Mouse (Mus musculus): ENCODE measurements at regions not wholly inside any gene's neighbourhood (a gene's known extent, or its start where the extent isn't known, plus 50 kb on each side); places are given as distances from the start of the nearest gene placed in this dataset.

DNA sequence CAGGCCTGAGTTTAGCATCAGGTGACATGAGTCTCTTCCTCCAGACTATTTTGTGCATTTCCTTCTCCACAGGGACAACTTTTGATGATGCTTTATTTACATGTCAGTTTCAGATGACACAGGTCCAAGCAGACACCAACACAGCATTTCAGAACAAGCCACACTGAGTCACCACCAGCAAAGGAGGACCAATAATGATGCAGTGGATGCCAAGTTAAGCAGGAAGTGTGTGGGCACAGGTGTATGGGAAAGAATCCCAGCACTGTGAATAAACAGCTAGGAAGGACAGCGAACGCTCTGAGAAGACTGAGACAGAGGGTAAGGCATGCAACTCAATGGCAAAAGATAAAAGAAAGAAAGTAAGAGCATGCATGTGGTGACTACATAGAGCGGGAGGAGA lies 200.7 kb upstream of the Zbtb20 start:
- Histone ChIP-seq H3K9me3 (no peaks in the 10 kb centered on the region), H3K36me3 (replicated peaks) (no peaks in the 10 kb centered on the region), H3K4me1 (no peaks in the 10 kb centered on the region), H3K4me3 (no peak overlapping the region), H3K4me2 (no peak overlapping the region), H3K9ac (no peak overlapping the region), H3K27ac (no peak overlapping the region), H3K27me3 (replicated peaks) (no peaks in the 10 kb centered on the region)
- ATAC-seq (replicated peaks) = no peak
- WGBS = 94% methylated on average over 3 of the region's 3 CpGs

DNA sequence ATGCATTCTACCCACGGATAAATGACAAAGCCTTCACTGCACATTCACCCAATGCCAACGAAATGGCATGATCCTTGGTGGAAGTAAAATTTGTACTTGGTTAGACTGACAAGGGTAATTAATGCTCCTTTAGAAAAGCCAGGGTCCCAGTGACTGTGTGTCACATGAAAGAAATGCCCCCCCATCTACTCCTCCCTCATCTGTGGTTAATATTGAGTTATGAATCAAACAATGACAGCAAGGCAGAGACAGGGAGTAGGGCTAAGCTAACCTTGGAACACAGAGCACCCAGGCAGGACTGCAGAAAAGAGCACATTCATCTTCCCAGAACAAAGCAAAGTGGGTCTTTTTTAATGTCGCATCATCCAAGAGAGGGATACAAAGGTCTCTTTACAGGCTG lies 209.1 kb upstream of the Zbtb20 start:
- H3K9me3 ChIP-seq = no peaks in the 10 kb centered on the region
- H3K4me1 ChIP-seq = no peaks in the 10 kb centered on the region
- ATAC-seq (replicated peaks) = no peak
- no peak overlapping the region for H3K27ac ChIP-seq
- H3K4me2 ChIP-seq = no peak overlapping the region
- WGBS = 46% methylated on average over 3 of the region's 3 CpGs
- H3K36me3 ChIP-seq (replicated peaks) = no peaks in the 10 kb centered on the region
- H3K9ac ChIP-seq = no peak overlapping the region
- no peaks in the 10 kb centered on the region for H3K27me3 ChIP-seq (replicated peaks)
- no peak overlapping the region for H3K4me3 ChIP-seq

DNA sequence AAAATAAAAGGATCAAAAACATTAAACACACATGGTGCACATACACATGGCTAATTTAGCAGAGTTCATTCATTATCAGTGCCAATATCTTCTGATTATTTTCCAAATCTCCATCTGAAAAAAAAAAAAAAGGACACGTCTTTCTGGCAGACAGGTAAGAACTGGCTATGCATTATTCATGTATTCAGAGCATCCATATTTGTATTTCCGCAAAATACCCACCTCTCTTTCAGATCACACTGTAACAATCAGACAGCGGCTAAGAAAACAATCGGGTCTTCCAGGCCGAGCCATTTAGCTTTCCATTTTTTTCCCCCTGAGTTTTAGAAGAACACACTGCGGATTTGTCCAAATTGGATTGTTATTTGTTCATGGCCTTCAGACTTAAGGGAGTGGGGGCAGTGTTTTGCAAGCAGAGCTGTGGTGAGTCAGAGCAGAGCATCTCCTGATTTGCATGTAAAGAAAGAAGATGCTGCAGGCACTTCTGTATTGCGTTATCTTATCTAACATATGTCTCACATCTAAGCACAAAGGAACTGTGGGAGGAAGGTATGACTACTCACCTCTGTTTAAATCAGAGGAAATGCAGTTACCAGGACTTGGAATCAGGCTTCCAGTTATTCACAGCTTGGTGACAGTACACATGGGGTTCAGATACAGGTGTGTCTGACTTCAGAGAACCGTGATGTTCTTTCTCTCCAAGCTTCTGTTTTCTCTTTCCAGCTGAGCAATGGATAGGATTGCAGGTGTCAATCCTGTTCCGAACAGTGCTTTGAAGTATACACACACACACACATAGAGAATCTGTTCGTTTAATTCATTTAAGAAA lies 223.6 kb upstream of the Zbtb20 start:
- H3K27ac ChIP-seq = peak overlapping the region; percentile 70
- ATAC-seq (replicated peaks) = peak; percentile 82

DNA sequence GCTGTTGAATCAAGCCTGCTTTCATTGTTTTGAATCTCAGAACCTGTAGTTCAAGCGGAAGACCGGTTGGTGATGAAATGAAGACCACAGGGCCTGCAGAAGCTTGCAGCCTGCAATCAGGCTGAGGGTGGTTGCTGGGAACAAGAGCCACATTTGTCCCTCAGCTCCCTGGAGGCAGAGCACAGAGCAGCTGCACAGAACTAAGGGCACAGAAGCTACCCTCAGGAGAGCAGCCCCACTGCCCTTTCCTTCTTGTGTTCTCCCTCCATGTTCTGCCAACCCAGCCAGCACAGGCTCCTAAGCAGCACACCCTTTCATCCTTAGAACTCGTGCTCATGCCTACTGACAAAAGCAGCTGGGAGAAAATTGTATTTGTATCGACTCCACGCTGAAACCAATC lies 225.9 kb upstream of the Zbtb20 start:
- ATAC-seq (replicated peaks) = no peak
- no peak overlapping the region for H3K4me2 ChIP-seq
- no peaks in the 10 kb centered on the region for H3K36me3 ChIP-seq (replicated peaks)
- H3K9me3 ChIP-seq = no peaks in the 10 kb centered on the region
- 0 out of 2 replicates have a peak, but pooled peaks cover 3% of the 10 kb centered on the region for H3K4me1 ChIP-seq
- no peak overlapping the region for H3K9ac ChIP-seq
- H3K4me3 ChIP-seq = no peak overlapping the region
- WGBS = 51% methylated on average over 5 of the region's 5 CpGs
- 0 out of 2 replicates have a peak overlapping the region, but pooled peaks have one; percentile 8 for H3K27ac ChIP-seq
- no peaks in the 10 kb centered on the region for H3K27me3 ChIP-seq (replicated peaks)

More for the DNA sequence above, 223.6 kb upstream of the Zbtb20 start:
- no peak overlapping the region for H3K4me3 ChIP-seq
- H3K4me1 ChIP-seq = 0 out of 2 replicates have a peak, but pooled peaks cover 3% of the 10 kb centered on the region
- H3K9ac ChIP-seq = no peak overlapping the region
- H3K9me3 ChIP-seq = no peaks in the 10 kb centered on the region
- H3K27me3 ChIP-seq (replicated peaks) = no peaks in the 10 kb centered on the region
- no peak overlapping the region for H3K4me2 ChIP-seq
- no peaks in the 10 kb centered on the region for H3K36me3 ChIP-seq (replicated peaks)
- WGBS = 59% methylated on average over 10 of the region's 10 CpGs

DNA sequence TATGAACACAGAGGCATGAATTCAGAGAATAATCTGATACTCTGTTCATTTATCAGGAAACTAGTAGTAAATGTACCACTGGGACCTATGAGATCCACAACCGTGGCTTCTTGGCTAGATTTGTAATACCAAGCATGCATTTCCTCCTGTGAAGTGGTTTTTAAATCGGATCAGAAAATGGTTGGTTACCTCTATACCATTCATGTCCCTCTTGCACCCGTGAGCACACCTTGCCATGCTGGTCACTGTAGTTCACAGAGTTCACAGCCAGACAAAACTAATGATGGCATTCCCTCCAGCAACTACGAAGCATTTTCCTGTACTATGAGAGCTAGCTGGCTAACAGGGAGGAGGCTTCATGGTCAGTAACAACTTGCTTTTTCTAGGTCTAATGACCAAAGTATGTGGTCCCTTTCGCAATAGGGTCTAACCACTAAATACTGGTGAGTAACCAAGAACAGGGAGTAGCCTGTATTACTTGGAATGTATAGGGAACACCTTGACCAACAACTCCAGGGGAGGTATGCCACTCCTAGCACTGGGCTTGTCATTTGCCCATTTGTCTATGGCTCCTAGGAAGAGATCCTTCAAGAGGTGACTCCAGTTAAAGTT lies 227.0 kb upstream of the Zbtb20 start:
- Histone ChIP-seq H3K4me3 (no peak overlapping the region), H3K9ac (no peak overlapping the region), H3K36me3 (replicated peaks) (no peaks in the 10 kb centered on the region), H3K4me1 (0 out of 2 replicates have a peak, but pooled peaks cover 3% of the 10 kb centered on the region), H3K27ac (no peak overlapping the region), H3K27me3 (replicated peaks) (no peaks in the 10 kb centered on the region), H3K4me2 (no peak overlapping the region), H3K9me3 (no peaks in the 10 kb centered on the region)
- no peak for ATAC-seq (replicated peaks)
- WGBS = 92% methylated on average over 5 of the region's 5 CpGs

DNA sequence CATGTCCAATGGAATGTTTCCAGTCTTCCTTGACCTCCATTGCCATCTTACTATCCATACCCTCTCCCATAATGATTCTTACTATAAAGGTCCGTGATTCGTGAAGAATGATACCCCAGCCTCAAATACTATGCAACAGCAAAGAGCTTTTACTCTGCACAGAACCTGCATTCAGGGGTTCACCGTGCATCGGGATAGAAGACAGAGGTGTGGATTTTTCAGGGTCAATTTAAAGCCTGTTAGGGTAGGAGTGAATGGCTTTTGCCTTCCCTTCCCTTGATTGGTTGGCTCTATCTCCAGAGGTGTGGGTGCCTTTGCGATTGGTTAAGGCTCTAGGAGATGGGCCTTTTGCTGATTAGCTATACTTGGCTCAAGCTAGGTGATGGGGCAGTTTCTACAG lies 227.9 kb upstream of the Zbtb20 start:
- no peak for ATAC-seq (replicated peaks)
- no peak overlapping the region for H3K4me2 ChIP-seq
- H3K9me3 ChIP-seq = no peaks in the 10 kb centered on the region
- no peaks in the 10 kb centered on the region for H3K27me3 ChIP-seq (replicated peaks)
- 92% methylated on average over 5 of the region's 5 CpGs for WGBS
- H3K27ac ChIP-seq = no peak overlapping the region
- no peak overlapping the region for H3K9ac ChIP-seq
- H3K36me3 ChIP-seq (replicated peaks) = no peaks in the 10 kb centered on the region
- no peak overlapping the region for H3K4me3 ChIP-seq
- H3K4me1 ChIP-seq = 0 out of 2 replicates have a peak, but pooled peaks cover 3% of the 10 kb centered on the region

DNA sequence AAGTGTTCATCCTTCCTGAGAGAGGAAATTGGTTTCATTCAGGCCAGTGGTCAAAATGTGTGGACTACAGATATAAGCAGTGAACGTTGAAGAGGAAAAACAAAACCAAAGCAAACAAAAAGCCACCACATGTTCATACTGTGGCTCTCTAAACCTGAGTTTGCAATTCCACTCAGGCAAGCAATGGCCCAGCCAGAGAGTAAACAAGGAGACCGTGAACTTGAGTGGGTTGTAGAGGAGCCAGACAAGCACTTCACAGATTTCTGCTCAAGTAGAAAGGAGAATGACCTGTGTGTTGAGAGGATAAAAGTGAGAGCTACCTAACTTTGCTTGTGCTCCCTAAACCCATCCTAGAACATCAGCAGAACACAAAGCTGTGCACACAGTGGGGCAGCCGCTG lies 239.9 kb upstream of the Zbtb20 start:
- Histone ChIP-seq H3K27ac (no peak overlapping the region), H3K36me3 (replicated peaks) (no peaks in the 10 kb centered on the region), H3K4me1 (no peaks in the 10 kb centered on the region), H3K27me3 (replicated peaks) (no peaks in the 10 kb centered on the region), H3K9me3 (no peaks in the 10 kb centered on the region), H3K4me2 (no peak overlapping the region), H3K9ac (no peak overlapping the region), H3K4me3 (no peak overlapping the region)
- no peak for ATAC-seq (replicated peaks)
- WGBS = 78% methylated on average over 3 of the region's 3 CpGs

DNA sequence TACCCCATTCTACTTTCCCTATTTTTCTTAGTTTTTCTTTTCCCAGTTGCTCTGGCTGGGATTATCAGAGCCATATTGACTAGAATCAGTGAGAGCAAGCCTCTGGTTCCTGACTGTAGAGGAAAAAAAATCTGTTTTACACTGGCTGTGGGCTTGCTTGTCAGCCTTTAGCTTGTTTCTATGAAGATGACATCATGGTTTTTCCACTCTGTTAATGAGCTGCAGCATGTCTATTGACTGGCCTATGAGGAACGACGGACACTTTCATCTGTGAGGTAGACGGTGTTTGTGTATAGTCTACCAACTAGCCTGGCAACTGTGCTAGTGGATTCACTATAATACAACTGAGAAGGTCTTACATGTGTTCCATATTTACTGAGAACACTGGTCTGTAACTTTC lies 248.0 kb upstream of the Zbtb20 start:
- Histone ChIP-seq H3K9me3 (no peaks in the 10 kb centered on the region), H3K4me3 (no peak overlapping the region), H3K27ac (no peak overlapping the region), H3K4me1 (no peaks in the 10 kb centered on the region), H3K36me3 (replicated peaks) (no peaks in the 10 kb centered on the region), H3K27me3 (replicated peaks) (no peaks in the 10 kb centered on the region), H3K9ac (no peak overlapping the region), H3K4me2 (no peak overlapping the region)
- 72% methylated on average over 3 of the region's 3 CpGs for WGBS
- no peak for ATAC-seq (replicated peaks)

DNA sequence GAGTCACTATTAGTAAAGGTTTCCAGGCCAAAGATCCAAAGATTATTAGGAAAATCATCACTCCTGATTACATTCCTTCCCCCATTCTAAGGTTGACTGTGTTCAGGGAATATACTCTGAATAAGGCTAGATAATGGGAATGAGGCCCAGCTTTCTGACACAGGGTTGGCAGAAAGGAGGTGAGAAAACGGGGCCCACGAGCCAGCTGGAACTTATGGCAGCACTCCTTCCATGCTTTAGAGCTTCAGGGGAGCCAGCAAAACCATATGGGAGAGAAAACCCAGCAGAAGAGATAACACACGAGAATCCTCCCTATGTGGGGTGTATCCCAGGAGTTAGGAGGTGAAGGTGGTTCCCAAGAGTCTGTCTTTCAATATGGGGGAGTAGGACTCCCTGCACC lies 259.8 kb upstream of the Zbtb20 start:
- no peak for ATAC-seq (replicated peaks)
- 81% methylated on average over 3 of the region's 3 CpGs for WGBS
- Histone ChIP-seq H3K9ac (no peak overlapping the region), H3K4me2 (no peak overlapping the region), H3K9me3 (no peaks in the 10 kb centered on the region), H3K4me1 (no peaks in the 10 kb centered on the region), H3K36me3 (replicated peaks) (no peaks in the 10 kb centered on the region), H3K4me3 (no peak overlapping the region), H3K27me3 (replicated peaks) (no peaks in the 10 kb centered on the region), H3K27ac (no peak overlapping the region)

DNA sequence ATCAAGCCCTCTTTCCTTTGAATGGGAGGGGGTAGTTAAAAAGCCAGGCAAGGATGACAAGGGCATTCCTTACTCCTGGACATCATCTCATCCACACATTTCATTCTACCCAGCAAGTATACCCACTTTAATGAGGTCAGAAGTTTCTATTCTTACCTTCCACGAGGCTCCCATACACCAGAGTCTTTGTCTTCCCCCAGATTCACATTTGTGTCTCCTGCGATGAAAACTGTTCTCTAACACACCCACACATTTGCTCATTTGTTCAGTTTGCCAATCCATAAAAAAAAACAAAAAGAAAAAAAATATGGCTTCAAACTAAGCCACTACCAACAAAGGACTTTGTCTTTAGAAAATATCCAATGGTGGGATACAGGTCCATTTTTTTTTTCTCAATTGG lies 263.7 kb upstream of the Zbtb20 start:
- no peak for ATAC-seq (replicated peaks)
- no peak overlapping the region for H3K4me3 ChIP-seq
- H3K9ac ChIP-seq = no peak overlapping the region
- no peaks in the 10 kb centered on the region for H3K4me1 ChIP-seq
- H3K27ac ChIP-seq = no peak overlapping the region
- no peak overlapping the region for H3K4me2 ChIP-seq
- H3K27me3 ChIP-seq (replicated peaks) = no peaks in the 10 kb centered on the region
- H3K9me3 ChIP-seq = no peaks in the 10 kb centered on the region
- WGBS = 90% methylated on average over 2 of the region's 2 CpGs
- no peaks in the 10 kb centered on the region for H3K36me3 ChIP-seq (replicated peaks)

DNA sequence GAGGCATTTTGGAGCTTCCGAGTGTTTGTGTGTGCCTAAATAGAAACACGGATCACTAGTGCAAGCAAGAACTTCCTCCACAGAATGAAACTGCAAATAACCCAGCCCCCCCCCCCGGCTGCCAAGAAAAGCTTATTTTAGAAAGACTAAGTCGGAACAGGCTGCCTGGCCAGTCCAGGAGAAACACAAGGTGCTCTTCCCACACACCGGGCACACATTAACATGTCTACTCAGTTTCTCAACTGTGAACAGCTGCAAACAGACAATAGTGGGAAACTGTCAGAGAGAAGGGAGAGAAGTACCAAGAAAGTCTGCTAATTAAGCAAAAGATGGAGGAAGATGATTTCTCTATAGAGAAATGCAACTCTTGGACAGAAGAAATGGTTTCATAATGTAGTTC lies 267.3 kb upstream of the Zbtb20 start:
- Histone ChIP-seq H3K9me3 (no peaks in the 10 kb centered on the region), H3K27ac (no peak overlapping the region), H3K4me3 (no peak overlapping the region), H3K4me1 (no peaks in the 10 kb centered on the region), H3K9ac (no peak overlapping the region), H3K27me3 (replicated peaks) (no peaks in the 10 kb centered on the region), H3K36me3 (replicated peaks) (no peaks in the 10 kb centered on the region), H3K4me2 (no peak overlapping the region)
- no peak for ATAC-seq (replicated peaks)
- 83% methylated on average over 5 of the region's 5 CpGs for WGBS

DNA sequence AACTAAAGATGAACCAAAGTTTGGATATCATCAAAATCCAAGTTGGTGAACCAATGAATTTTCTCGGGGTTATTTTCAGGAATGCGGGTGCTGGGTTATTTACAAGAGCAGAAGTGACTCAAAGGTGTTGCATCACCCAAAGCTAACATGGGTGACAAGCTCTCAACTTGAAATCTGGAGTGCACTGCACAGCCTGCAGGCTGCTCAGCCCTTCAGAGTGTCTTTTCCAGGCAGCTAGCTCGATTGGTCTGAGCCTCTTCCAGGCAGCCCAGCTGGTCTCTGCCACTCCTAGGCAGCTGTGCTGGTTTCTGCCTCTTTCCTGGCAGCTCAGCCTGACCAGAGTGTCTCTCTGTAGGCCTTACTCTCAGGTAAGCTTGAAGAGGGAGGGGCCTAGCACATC lies 251.9 kb upstream of the Gap43 start:
- H3K27ac ChIP-seq = no peak overlapping the region
- no peaks in the 10 kb centered on the region for H3K27me3 ChIP-seq (replicated peaks)
- ATAC-seq (replicated peaks) = no peak
- no peak overlapping the region for H3K9ac ChIP-seq
- H3K4me1 ChIP-seq = no peaks in the 10 kb centered on the region
- 78% methylated on average over 3 of the region's 3 CpGs for WGBS
- H3K9me3 ChIP-seq = no peaks in the 10 kb centered on the region
- no peak overlapping the region for H3K4me3 ChIP-seq
- H3K36me3 ChIP-seq (replicated peaks) = no peaks in the 10 kb centered on the region
- H3K4me2 ChIP-seq = no peak overlapping the region

DNA sequence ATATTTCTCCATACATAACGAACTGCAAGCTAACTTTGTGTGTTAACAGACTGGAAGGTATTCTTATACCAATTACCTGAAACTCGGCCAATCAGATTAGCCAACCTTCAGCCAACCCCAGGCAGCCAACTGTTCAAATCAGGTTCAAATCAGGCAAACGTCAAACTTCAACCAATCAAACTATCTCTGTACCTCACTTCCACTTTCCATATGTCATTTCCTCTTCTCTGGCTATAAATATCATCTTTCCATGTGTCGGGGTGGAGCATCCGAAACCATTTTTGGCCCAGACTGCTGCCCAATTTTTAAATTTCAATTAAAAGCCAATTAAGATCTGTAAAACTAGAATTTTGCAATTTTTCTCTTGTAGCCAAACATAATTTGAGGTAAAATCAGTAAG lies 251.1 kb upstream of the Gap43 start:
- Histone ChIP-seq H3K4me1 (no peaks in the 10 kb centered on the region), H3K9me3 (no peaks in the 10 kb centered on the region), H3K36me3 (replicated peaks) (no peaks in the 10 kb centered on the region), H3K27me3 (replicated peaks) (no peaks in the 10 kb centered on the region), H3K4me2 (no peak overlapping the region), H3K27ac (no peak overlapping the region), H3K9ac (no peak overlapping the region), H3K4me3 (no peak overlapping the region)
- no peak for ATAC-seq (replicated peaks)
- WGBS = 87% methylated on average over 5 of the region's 5 CpGs

Data from midbrain, embryonic 15.5 days (tissue).